Mouse (Mus musculus): ENCODE results near the gene Olfr907.

DNA sequence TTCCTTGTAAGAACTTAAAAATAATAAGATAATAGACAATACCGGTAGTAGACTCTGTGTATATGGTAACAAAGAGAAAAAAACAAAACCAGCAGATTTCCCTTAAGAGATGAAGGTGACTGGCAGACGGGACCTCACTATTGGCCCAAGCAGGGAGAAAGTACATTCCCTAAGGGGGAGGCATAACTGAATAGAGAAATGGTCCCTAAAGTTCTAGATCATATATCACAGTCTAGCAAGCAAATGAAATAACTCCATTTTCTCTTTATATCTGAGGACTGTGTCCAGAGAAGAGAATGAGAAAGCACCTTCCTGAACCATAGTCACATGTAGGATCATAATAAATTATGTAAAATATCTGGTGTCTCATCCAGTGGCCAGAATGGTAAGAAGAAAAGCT is at the start of gene Olfr907:
- TF ChIP-seq CTCF (IDR thresholded peaks at IDR 0.05; ENCODE audit: extremely low read depth, insufficient read depth, insufficient read length, insufficient replicate concordance): no peak
- TF ChIP-seq POLR2A (IDR thresholded peaks at IDR 0.05; ENCODE audit: low read depth, low read length): no peak

All from spleen, adult 2 months (tissue).